Mouse (Mus musculus) G1E (cell line): ENCODE measurements at regions not wholly inside any gene's neighbourhood (a gene's known extent, or its start where the extent isn't known, plus 50 kb on each side); places are given as distances from the start of the nearest gene placed in this dataset.

Experiments
- CTCF ChIP-seq: IDR thresholded peaks from 2 replicates; pipeline ENCODE4 v1.5.1; 2012; ENCODE audit warnings: low read depth, low read length, inconsistent platforms, mixed read lengths
- GATA1 ChIP-seq: IDR thresholded peaks from 2 replicates; pipeline ENCODE4 v1.6.1; 2012; ENCODE audit warnings: borderline replicate concordance, low read length, inconsistent platforms, mixed read lengths
- GATA2 ChIP-seq: IDR thresholded peaks from 2 replicates; pipeline ENCODE4 v1.6.1; 2012; ENCODE audit warnings: low read depth, low read length, inconsistent platforms, borderline replicate concordance
- TAL1 ChIP-seq: conservative IDR thresholded peaks from 2 replicates; pipeline ENCODE4 v1.6.1; 2012; ENCODE audit warnings: low read depth, low read length, inconsistent platforms, mixed read lengths

- TF ChIP-seq CTCF = no peak
- TF ChIP-seq GATA1 = no peak
- no peak for TF ChIP-seq TAL1
- no peak for TF ChIP-seq GATA2
Measured at GRCm38 (mm10) chr12:106226276-106226675, 216.2 kb downstream of the Vrk1 start.
